Mouse (Mus musculus) bone marrow, adult 2 months (tissue): ENCODE data around the gene Gabrr2. TPM values are rescaled to one million over a fixed set of nuclear protein-coding genes. Genes with fewer than 3 reads are reported as not detected.
"Not testable (repeated sequence)": the region's sequence is repeated elsewhere in the genome, so short reads cannot be mapped to it uniquely, and the experiment has no call there.

Experiments used
- H3K27ac ChIP-seq: fragments of 200-500 bp; 2 replicates; pipeline ENCODE4 v1.5.1; 2012; ENCODE audit warnings: low read depth, mild to moderate bottlenecking, control low read depth, inconsistent platforms, low read length; ENCODE audit not compliant: control insufficient read depth, poor library complexity, insufficient read depth
- H3K4me1 ChIP-seq: fragments of 200-500 bp; 2 replicates; pipeline ENCODE4 v1.6.1; 2011; ENCODE audit warnings: low read length; ENCODE audit not compliant: control insufficient read depth, insufficient read depth
- H3K4me3 ChIP-seq: fragments of 200-500 bp; replicated peaks from 2 replicates; pipeline ENCODE3; 2011; ENCODE audit warnings: mild to moderate bottlenecking, low read depth, low read length, control low read depth; ENCODE audit not compliant: control insufficient read depth
- CTCF ChIP-seq: fragments of 200-500 bp; IDR thresholded peaks from 2 replicates; pipeline ENCODE4 v1.5.1; 2011; ENCODE audit warnings: low read length, control low read depth; ENCODE audit not compliant: control insufficient read depth, insufficient read depth
- POLR2A ChIP-seq: fragments of 200-500 bp; IDR thresholded peaks from 2 replicates; pipeline ENCODE4 v1.6.1; 2011; ENCODE audit warnings: low read depth, mild to moderate bottlenecking, control low read depth, low read length, borderline replicate concordance; ENCODE audit not compliant: control insufficient read depth
- WGBS: fragments of 180-500 bp; shearing (Covaris S2); methylation state at CpG from one replicate; pipeline ENCODE4 v1.1.7; 2018; 5-methylcytosine and 5-hydroxymethylcytosine counted together
- polyA plus RNA-seq: library from polyadenylated mRNA; stranded (reverse); fragments of >200 nt; gene quantifications from 2 replicates; pipeline ENCODE4 v1.2.4, GENCODE M21; 2011; ENCODE audit warnings: low replicate concordance; ENCODE audit not compliant: missing spikeins, insufficient read depth, insufficient read length

Gabrr2 gene
- polyA plus RNA-seq, 1 experiment, result not detected

- Histone ChIP-seq H3K4me1 (no peaks in the 10 kb centered on the region; the same call in 1 of the 2 replicates), H3K27ac (no peak overlapping the region), H3K4me3 (no peak overlapping the region)
- WGBS, result 41% methylated on average over 14 of the region's 14 CpGs
- TF ChIP-seq POLR2A (no peak), CTCF (no peak)
Observed at GRCm38 (mm10) chr4:33109720-33110458, 47.1 kb downstream of the Gabrr2 start.

- Histone ChIP-seq H3K4me3 (no peak overlapping the region), H3K4me1 (no peaks in the 10 kb centered on the region), H3K27ac (no peak overlapping the region)
- TF ChIP-seq POLR2A, result no peak
- TF ChIP-seq CTCF, result no peak
- 55% methylated on average over 7 of the region's 7 CpGs for WGBS
Observed at GRCm38 (mm10) chr4:33110845-33111244, 48.0 kb downstream of the Gabrr2 start.

- TF ChIP-seq CTCF (no peak), POLR2A (no peak)
- no peaks in the 10 kb centered on the region for H3K4me1 ChIP-seq
- 63% methylated on average over 9 of the region's 9 CpGs for WGBS
- no peak overlapping the region for H3K27ac ChIP-seq
- H3K4me3 ChIP-seq, result no peak overlapping the region
Observed at GRCm38 (mm10) chr4:33111358-33111757, 48.6 kb downstream of the Gabrr2 start.

- not testable (repeated sequence) for H3K27ac ChIP-seq, H3K4me3 ChIP-seq, H3K4me1 ChIP-seq
- WGBS, result 80% methylated on average over 13 of the region's 14 CpGs
Observed at GRCm38 (mm10) chr4:33112866-33113265, 50.1 kb downstream of the Gabrr2 start.

GRCm38 (mm10) chr4:33119118-33119517 lies 56.3 kb downstream of the Gabrr2 start:
- 4% methylated on average over 3 of the region's 3 CpGs for WGBS
- H3K27ac ChIP-seq, H3K4me1 ChIP-seq, H3K4me3 ChIP-seq: not testable (repeated sequence)
- TF ChIP-seq CTCF, result peak; percentile 46; the same call in 1 of the 2 replicates

- no peak overlapping the region for H3K4me3 ChIP-seq
- H3K27ac ChIP-seq, result no peak overlapping the region
- H3K4me1 ChIP-seq, result no peaks in the 10 kb centered on the region
- TF ChIP-seq CTCF, result peak; percentile 44
- no peak for TF ChIP-seq POLR2A
- WGBS, result 10% methylated on average over 6 of the region's 6 CpGs
Observed at GRCm38 (mm10) chr4:33124493-33124892, 61.7 kb downstream of the Gabrr2 start.

- Histone ChIP-seq H3K4me3 (no peak overlapping the region), H3K4me1 (no peaks in the 10 kb centered on the region), H3K27ac (no peak overlapping the region)
- TF ChIP-seq CTCF (no peak), POLR2A (no peak)
- WGBS, result 71% methylated on average over 10 of the region's 10 CpGs
Observed at GRCm38 (mm10) chr4:33125409-33126084, 62.7 kb downstream of the Gabrr2 start.

GRCm38 (mm10) chr4:33132221-33132620 lies 69.4 kb downstream of the Gabrr2 start, which contains the start of gene Gabrr1:
Gabrr1 (plus strand) TSS chr4:33132521.
- no peak for TF ChIP-seq POLR2A
- TF ChIP-seq CTCF, result no peak
- no peak within 1 kb of the TSS for H3K4me3 ChIP-seq
- 82% methylated on average over 11 of the region's 11 CpGs for WGBS
- no peak within 1 kb of the TSS for H3K27ac ChIP-seq
- no peaks in the 10 kb centered on the region for H3K4me1 ChIP-seq

Other genes with a start within 250 kb of the Gabrr2 start
- 1.4 and 2.2 TPM in 2 replicates for gene Ankrd6, start 112.2 kb upstream of the Gabrr2 start, polyA plus RNA-seq
- 1.5 and 7.8 TPM in 2 replicates for gene Rragd, start 80.0 kb upstream of the Gabrr2 start, polyA plus RNA-seq
- 17.3 and 18.4 TPM in 2 replicates for gene Ube2j1, start 31.6 kb upstream of the Gabrr2 start, polyA plus RNA-seq
- gene Gabrr1, start 69.5 kb downstream of the Gabrr2 start, polyA plus RNA-seq, result 0.65 TPM in 1 of 2 replicates, not detected in the other
- gene Pm20d2, start 126.7 kb downstream of the Gabrr2 start, polyA plus RNA-seq, result 1.2 and 2.8 TPM in 2 replicates
- 0.85 TPM in 1 of 2 replicates, not detected in the other for gene Srsf12, start 146.0 kb downstream of the Gabrr2 start, polyA plus RNA-seq
- gene Pnrc1, start 227.2 kb downstream of the Gabrr2 start, polyA plus RNA-seq, result 19.5 and 27.9 TPM in 2 replicates
- 10.0 and 16.0 TPM in 2 replicates for gene Rngtt, start 247.3 kb downstream of the Gabrr2 start, polyA plus RNA-seq